In the genomic region with DNA sequence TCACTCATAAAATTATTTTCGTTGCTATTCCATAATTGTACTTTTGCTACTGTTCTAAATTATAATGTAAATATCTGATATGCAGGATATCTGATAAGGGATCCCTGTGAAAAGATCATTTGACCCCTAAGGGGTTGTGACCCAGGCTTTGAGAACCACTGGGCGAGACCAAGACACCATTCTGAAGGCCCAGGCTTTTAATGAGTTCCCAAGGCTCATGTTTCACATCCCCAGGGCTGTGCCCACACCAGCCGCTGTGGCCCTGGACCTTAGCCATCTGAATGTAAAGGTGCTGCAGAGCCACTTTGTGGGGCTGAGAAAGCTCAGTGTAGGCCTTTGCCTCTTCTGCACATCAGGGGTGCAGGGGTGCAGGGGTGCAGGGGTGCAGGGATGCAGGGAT, we compare ENCODE assay signal across 23 mouse cellular contexts.
"Had no signal": no experiment of that assay in that cellular context is flagged by ENCODE, and none has a peak within 500 bp of the region (broad histone marks: within the 10 kb centered on the region; RNA-seq: fewer than 3 reads in every experiment).

No protein-coding gene starts in this region.

- H3K27ac ChIP-seq: heart, adult 2 months; heart, embryonic 13.5 days; heart, embryonic 15.5 days; hindbrain, embryonic 12.5 days; hindbrain, embryonic 15.5 days; hindbrain, postnatal 0 days; limb, embryonic 13.5 days; limb, embryonic 15.5 days; liver, embryonic 12.5 days; liver, embryonic 14.5 days had no signal

- H3K4me3 ChIP-seq: heart, adult 2 months; heart, embryonic 13.5 days; heart, embryonic 15.5 days; hindbrain, embryonic 12.5 days; hindbrain, embryonic 15.5 days; limb, embryonic 13.5 days; limb, embryonic 15.5 days; liver, embryonic 12.5 days had no signal

- H3K4me1 ChIP-seq: heart, embryonic 13.5 days; heart, embryonic 15.5 days; limb, embryonic 15.5 days; liver, embryonic 12.5 days had no signal

- ATAC-seq: hindbrain, postnatal 0 days; intestine, embryonic 16.5 days; liver, embryonic 12.5 days had no signal

- DNase-seq: gastrocnemius, postnatal 14 days; gastrocnemius, postnatal 36 days; heart, adult 2 months; heart, postnatal 14 days; heart, postnatal 36 days; kidney, adult 11 months; kidney, adult 9 months; kidney, postnatal 10 days; kidney, postnatal 25 days; layer of hippocampus, adult 9-11 months; layer of hippocampus, postnatal 36 days; left cerebral cortex, postnatal 4 days had no signal

- H3K27me3 ChIP-seq: heart, embryonic 13.5 days; heart, embryonic 15.5 days; hindbrain, embryonic 12.5 days; hindbrain, embryonic 15.5 days; limb, embryonic 13.5 days; limb, embryonic 15.5 days; liver, embryonic 12.5 days had no signal

- H3K9me3 ChIP-seq: heart, embryonic 13.5 days; heart, embryonic 15.5 days; hindbrain, embryonic 12.5 days; hindbrain, embryonic 15.5 days; limb, embryonic 13.5 days; limb, embryonic 15.5 days; liver, embryonic 12.5 days had no signal

- H3K36me3 ChIP-seq: heart, embryonic 13.5 days; heart, embryonic 15.5 days; hindbrain, embryonic 12.5 days; hindbrain, embryonic 15.5 days; limb, embryonic 13.5 days; limb, embryonic 15.5 days; liver, embryonic 12.5 days had no signal

- H3K4me2 ChIP-seq: heart, embryonic 11.5 days; heart, embryonic 13.5 days; heart, embryonic 15.5 days; hindbrain, embryonic 12.5 days; hindbrain, embryonic 15.5 days; limb, embryonic 13.5 days; limb, embryonic 15.5 days; liver, embryonic 12.5 days had no signal

- H3K9ac ChIP-seq: heart, embryonic 13.5 days; heart, embryonic 15.5 days; hindbrain, embryonic 12.5 days; hindbrain, embryonic 15.5 days; limb, embryonic 13.5 days; limb, embryonic 15.5 days; liver, embryonic 12.5 days; liver, embryonic 14.5 days had no signal
